Mouse (Mus musculus) MEL (cell line): ENCODE data around the gene Rnf121.

Experiments used
- CHD2 ChIP-seq: IDR thresholded peaks from 2 replicates; pipeline ENCODE4 v1.6.1; 2011; ENCODE audit warnings: low read length, improper control_type of control experiment
- MAX ChIP-seq: IDR thresholded peaks from 2 replicates; pipeline ENCODE4 v1.6.1; 2011; ENCODE audit warnings: low read length, improper control_type of control experiment
- POLR2A ChIP-seq, 2 experiments: IDR thresholded peaks; 2 replicates each; pipeline ENCODE4 v1.6.1; 2011 to 2012; ENCODE audit warnings: low read length in 2 of 2, mild to moderate bottlenecking in 2 of 2, control low read depth in 1 of 2, improper control_type of control experiment in 1 of 2, low read depth in 1 of 2, moderate library complexity in 1 of 2; ENCODE audit not compliant: control insufficient read depth in 1 of 2, insufficient read depth in 1 of 2, poor library complexity in 1 of 2
- ZNF384 ChIP-seq: IDR thresholded peaks from 2 replicates; pipeline ENCODE4 v1.6.1; 2012; ENCODE audit warnings: low read depth, mild to moderate bottlenecking, inconsistent platforms, low read length, improper control_type of control experiment

GRCm38 (mm10) chr7:102035534-102035933 is 29.7 kb downstream of the Rnf121 start:
- no peak for TF ChIP-seq CHD2
- TF ChIP-seq MAX = no peak
- no peak for TF ChIP-seq POLR2A (IDR thresholded peaks at IDR 0.05; ENCODE audit: control insufficient read depth in 1 of 2, insufficient read depth in 1 of 2, low read depth in 1 of 2, low read length in 2 of 2, poor library complexity in 1 of 2)
- TF ChIP-seq ZNF384 = no peak
